Mouse (Mus musculus): ENCODE measurements around the gene Ptchd1. TPM values are rescaled to one million over a fixed set of nuclear protein-coding genes. Genes with fewer than 3 reads are reported as not detected.

Ptchd1 gene
- 0.60 and 0.69 TPM in 2 replicates for polyA plus RNA-seq (2014; fragmentation: Nextera tagmentation; extraction: Ambion mirVana)

- no peak within 1 kb of the TSS for H3K27ac ChIP-seq (ENCODE audit: low read depth, low read length)
- WGBS: 15% methylated on average over 30 of the region's 34 CpGs
- peaks cover 47% of the 10 kb centered on the region for H3K27me3 ChIP-seq (replicated peaks; ENCODE audit: control insufficient read depth, insufficient read depth, low read length)
- ATAC-seq (replicated peaks; ENCODE audit: low FRiP score): no peak
- no peaks in the 10 kb centered on the region for H3K36me3 ChIP-seq (ENCODE audit: control insufficient read depth, insufficient read depth, low read length)
- no peaks in the 10 kb centered on the region for H3K9me3 ChIP-seq (ENCODE audit: control insufficient read depth, low read length)
- no peaks in the 10 kb centered on the region for H3K4me1 ChIP-seq (replicated peaks; ENCODE audit: control insufficient read depth, insufficient read depth, low read length)
- peak within 1 kb of the TSS; percentile 65 for H3K4me2 ChIP-seq
- peak; percentile 34 for DNase-seq (ENCODE audit: low spot score)
- no peak within 1 kb of the TSS for H3K9ac ChIP-seq (ENCODE audit: low read depth, low read length)
- H3K4me3 ChIP-seq (ENCODE audit: low read depth, low read length): peak within 1 kb of the TSS; percentile 47
Measured at GRCm38 (mm10) chrX:155623701-155624281, at the start of gene Ptchd1. Gene Ptchd1, minus strand, starts transcription at chrX:155623814.

GRCm38 (mm10) chrX:155657971-155658370 is 34.4 kb upstream of the Ptchd1 start:
- Histone ChIP-seq H3K9me3 (ENCODE audit: control insufficient read depth, low read length) (no peaks in the 10 kb centered on the region), H3K4me1 (replicated peaks; ENCODE audit: control insufficient read depth, insufficient read depth, low read length) (no peaks in the 10 kb centered on the region), H3K4me2 (no peak overlapping the region), H3K9ac (ENCODE audit: low read depth, low read length) (no peak overlapping the region), H3K4me3 (ENCODE audit: low read depth, low read length) (no peak overlapping the region), H3K27ac (ENCODE audit: low read depth, low read length) (no peak overlapping the region), H3K36me3 (ENCODE audit: control insufficient read depth, insufficient read depth, low read length) (no peaks in the 10 kb centered on the region), H3K27me3 (replicated peaks; ENCODE audit: control insufficient read depth, insufficient read depth, low read length) (no peaks in the 10 kb centered on the region)
- DNase-seq (ENCODE audit: low spot score) (no peak), ATAC-seq (replicated peaks; ENCODE audit: low FRiP score) (no peak)
- WGBS: 67% methylated on average over 1 of the region's 1 CpGs

GRCm38 (mm10) chrX:155645975-155646374 is 22.4 kb upstream of the Ptchd1 start:
- Histone ChIP-seq H3K27me3 (replicated peaks; ENCODE audit: control insufficient read depth, insufficient read depth, low read length) (no peaks in the 10 kb centered on the region), H3K27ac (ENCODE audit: low read depth, low read length) (no peak overlapping the region), H3K4me1 (replicated peaks; ENCODE audit: control insufficient read depth, insufficient read depth, low read length) (no peaks in the 10 kb centered on the region), H3K9me3 (ENCODE audit: control insufficient read depth, low read length) (no peaks in the 10 kb centered on the region), H3K9ac (ENCODE audit: low read depth, low read length) (no peak overlapping the region), H3K36me3 (ENCODE audit: control insufficient read depth, insufficient read depth, low read length) (no peaks in the 10 kb centered on the region), H3K4me3 (ENCODE audit: low read depth, low read length) (no peak overlapping the region), H3K4me2 (no peak overlapping the region)
- ATAC-seq (replicated peaks; ENCODE audit: low FRiP score): no peak
- no peak for DNase-seq (ENCODE audit: low spot score)
- WGBS: 79% methylated on average over 3 of the region's 3 CpGs

GRCm38 (mm10) chrX:155643975-155644374 is 20.4 kb upstream of the Ptchd1 start:
- Histone ChIP-seq H3K27ac (ENCODE audit: low read depth, low read length) (no peak overlapping the region), H3K4me3 (ENCODE audit: low read depth, low read length) (no peak overlapping the region), H3K9ac (ENCODE audit: low read depth, low read length) (no peak overlapping the region), H3K9me3 (ENCODE audit: control insufficient read depth, low read length) (no peaks in the 10 kb centered on the region), H3K36me3 (ENCODE audit: control insufficient read depth, insufficient read depth, low read length) (no peaks in the 10 kb centered on the region), H3K4me1 (replicated peaks; ENCODE audit: control insufficient read depth, insufficient read depth, low read length) (no peaks in the 10 kb centered on the region), H3K27me3 (replicated peaks; ENCODE audit: control insufficient read depth, insufficient read depth, low read length) (no peaks in the 10 kb centered on the region), H3K4me2 (no peak overlapping the region)
- ATAC-seq (replicated peaks; ENCODE audit: low FRiP score) (no peak), DNase-seq (ENCODE audit: low spot score) (no peak)
- WGBS: 27% methylated on average over 1 of the region's 1 CpGs

GRCm38 (mm10) chrX:155625671-155626196 is 2.1 kb upstream of the Ptchd1 start:
- DNase-seq (ENCODE audit: low spot score) (no peak), ATAC-seq (replicated peaks; ENCODE audit: low FRiP score) (no peak)
- H3K4me1 ChIP-seq (replicated peaks; ENCODE audit: control insufficient read depth, insufficient read depth, low read length): no peaks in the 10 kb centered on the region
- H3K4me2 ChIP-seq: no peak overlapping the region
- no peak overlapping the region for H3K4me3 ChIP-seq (ENCODE audit: low read depth, low read length)
- no peaks in the 10 kb centered on the region for H3K36me3 ChIP-seq (ENCODE audit: control insufficient read depth, insufficient read depth, low read length)
- peaks cover 47% of the 10 kb centered on the region for H3K27me3 ChIP-seq (replicated peaks; ENCODE audit: control insufficient read depth, insufficient read depth, low read length)
- H3K9me3 ChIP-seq (ENCODE audit: control insufficient read depth, low read length): no peaks in the 10 kb centered on the region
- WGBS: 5% methylated on average over 13 of the region's 13 CpGs
- H3K27ac ChIP-seq (ENCODE audit: low read depth, low read length): no peak overlapping the region
- no peak overlapping the region for H3K9ac ChIP-seq (ENCODE audit: low read depth, low read length)

GRCm38 (mm10) chrX:155624895-155625294 is 1.3 kb upstream of the Ptchd1 start:
- WGBS: 16% methylated on average over 15 of the region's 15 CpGs
- no peak overlapping the region for H3K27ac ChIP-seq (ENCODE audit: low read depth, low read length)
- H3K27me3 ChIP-seq (replicated peaks; ENCODE audit: control insufficient read depth, insufficient read depth, low read length): peaks cover 47% of the 10 kb centered on the region
- H3K36me3 ChIP-seq (ENCODE audit: control insufficient read depth, insufficient read depth, low read length): no peaks in the 10 kb centered on the region
- H3K4me2 ChIP-seq: peak overlapping the region; percentile 65
- no peaks in the 10 kb centered on the region for H3K4me1 ChIP-seq (replicated peaks; ENCODE audit: control insufficient read depth, insufficient read depth, low read length)
- 0 out of 2 replicates have a peak overlapping the region, but pooled peaks have one; percentile 12 for H3K4me3 ChIP-seq (ENCODE audit: low read depth, low read length)
- ATAC-seq (replicated peaks; ENCODE audit: low FRiP score): no peak
- no peak overlapping the region for H3K9ac ChIP-seq (ENCODE audit: low read depth, low read length)
- DNase-seq (ENCODE audit: low spot score): no peak
- H3K9me3 ChIP-seq (ENCODE audit: control insufficient read depth, low read length): no peaks in the 10 kb centered on the region

GRCm38 (mm10) chrX:155624341-155624841 is 777 bp upstream of the Ptchd1 start, which contains the start of gene Gm15155:
Gene Gm15155, plus strand, starts transcription at chrX:155624741.
- H3K4me3 ChIP-seq (ENCODE audit: low read depth, low read length): peak within 1 kb of the TSS; percentile 47
- H3K4me2 ChIP-seq: peak within 1 kb of the TSS; percentile 65
- no peaks in the 10 kb centered on the region for H3K4me1 ChIP-seq (replicated peaks; ENCODE audit: control insufficient read depth, insufficient read depth, low read length)
- no peaks in the 10 kb centered on the region for H3K9me3 ChIP-seq (ENCODE audit: control insufficient read depth, low read length)
- DNase-seq (ENCODE audit: low spot score) (peak; percentile 34), ATAC-seq (replicated peaks; ENCODE audit: low FRiP score) (no peak)
- no peak within 1 kb of the TSS for H3K27ac ChIP-seq (ENCODE audit: low read depth, low read length)
- H3K27me3 ChIP-seq (replicated peaks; ENCODE audit: control insufficient read depth, insufficient read depth, low read length): peaks cover 47% of the 10 kb centered on the region
- H3K9ac ChIP-seq (ENCODE audit: low read depth, low read length): no peak within 1 kb of the TSS
- WGBS: 9% methylated on average over 19 of the region's 19 CpGs
- no peaks in the 10 kb centered on the region for H3K36me3 ChIP-seq (ENCODE audit: control insufficient read depth, insufficient read depth, low read length)

- ATAC-seq (replicated peaks; ENCODE audit: low FRiP score) (peak; percentile 26; the same call in 1 of the 2 replicates), DNase-seq (ENCODE audit: low spot score) (peak; percentile 30)
- no peak overlapping the region for H3K27ac ChIP-seq (ENCODE audit: low read depth, low read length)
- WGBS: 17% methylated on average over 18 of the region's 69 CpGs
- no peaks in the 10 kb centered on the region for H3K4me1 ChIP-seq (replicated peaks; ENCODE audit: control insufficient read depth, insufficient read depth, low read length)
- H3K9me3 ChIP-seq (ENCODE audit: control insufficient read depth, low read length): no peaks in the 10 kb centered on the region
- peak overlapping the region; percentile 65 for H3K4me2 ChIP-seq
- H3K9ac ChIP-seq (ENCODE audit: low read depth, low read length): no peak overlapping the region
- H3K27me3 ChIP-seq (replicated peaks; ENCODE audit: control insufficient read depth, insufficient read depth, low read length): peaks cover 47% of the 10 kb centered on the region
- H3K4me3 ChIP-seq (ENCODE audit: low read depth, low read length): peak overlapping the region; percentile 47
- H3K36me3 ChIP-seq (ENCODE audit: control insufficient read depth, insufficient read depth, low read length): no peaks in the 10 kb centered on the region
Measured at GRCm38 (mm10) chrX:155622961-155623599, 534 bp downstream of the Ptchd1 start.
